Mouse (Mus musculus): Measurements from ENCODE around the gene Sept3. TPM values are rescaled to one million over a fixed set of nuclear protein-coding genes. Genes with fewer than 3 reads are reported as not detected.

The Sept3 gene
- polyA plus RNA-seq, 1 experiment from 2014 or later, result 406 TPM

GRCm38 (mm10) chr15:82340414-82341035 is 65.8 kb downstream of the Sept3 start:
- no peak for ATAC-seq
- Histone ChIP-seq H3K36me3 (ENCODE audit: control insufficient read depth, insufficient read depth, low read length) (no peaks in the 10 kb centered on the region), H3K4me1 (ENCODE audit: control insufficient read depth, insufficient read depth, low read length) (peaks cover 12% of the 10 kb centered on the region), H3K27ac (ENCODE audit: low read length) (no peak overlapping the region), H3K4me2 (ENCODE audit: low read length) (peak overlapping the region; percentile 50), H3K4me3 (ENCODE audit: low read depth, low read length) (no peak overlapping the region; the same call in 1 of the 2 replicates), H3K27me3 (ENCODE audit: control insufficient read depth, insufficient read depth, low read depth, low read length) (peaks cover 7% of the 10 kb centered on the region), H3K9ac (ENCODE audit: low read depth, low read length) (peak overlapping the region; percentile 56; the same call in 1 of the 2 replicates), H3K9me3 (replicated peaks; ENCODE audit: control insufficient read depth, low read length, poor library complexity, severe bottlenecking) (no peaks in the 10 kb centered on the region)
- WGBS, result 44% methylated on average over 21 of the region's 21 CpGs

- no peak overlapping the region for H3K27ac ChIP-seq (ENCODE audit: low read length)
- H3K9ac ChIP-seq (ENCODE audit: low read depth, low read length), result peak overlapping the region; percentile 56
- peaks cover 12% of the 10 kb centered on the region for H3K4me1 ChIP-seq (ENCODE audit: control insufficient read depth, insufficient read depth, low read length)
- no peak for ATAC-seq
- peak overlapping the region; percentile 29 for H3K4me3 ChIP-seq (ENCODE audit: low read depth, low read length)
- 5% methylated on average over 39 of the region's 40 CpGs for WGBS
- H3K27me3 ChIP-seq (ENCODE audit: control insufficient read depth, insufficient read depth, low read depth, low read length), result peaks cover 7% of the 10 kb centered on the region
- H3K4me2 ChIP-seq (ENCODE audit: low read length), result peak overlapping the region; percentile 50
- no peaks in the 10 kb centered on the region for H3K9me3 ChIP-seq (replicated peaks; ENCODE audit: control insufficient read depth, low read length, poor library complexity, severe bottlenecking)
- H3K36me3 ChIP-seq (ENCODE audit: control insufficient read depth, insufficient read depth, low read length), result no peaks in the 10 kb centered on the region
Measured at GRCm38 (mm10) chr15:82341036-82341501, 66.4 kb downstream of the Sept3 start.

GRCm38 (mm10) chr15:82341675-82342542 is 67.2 kb downstream of the Sept3 start:
- WGBS, result 72% methylated on average over 15 of the region's 15 CpGs
- Histone ChIP-seq H3K27ac (ENCODE audit: low read length) (no peak overlapping the region), H3K4me3 (ENCODE audit: low read depth, low read length) (no peak overlapping the region)

GRCm38 (mm10) chr15:82342543-82342935 is 67.8 kb downstream of the Sept3 start:
- H3K27ac ChIP-seq (ENCODE audit: low read length), result no peak overlapping the region
- ATAC-seq, result no peak
- H3K4me3 ChIP-seq (ENCODE audit: low read depth, low read length), result no peak overlapping the region
- peaks cover 20% of the 10 kb centered on the region for H3K4me1 ChIP-seq (ENCODE audit: control insufficient read depth, insufficient read depth, low read length)
- H3K4me2 ChIP-seq (ENCODE audit: low read length), result no peak overlapping the region
- H3K9ac ChIP-seq (ENCODE audit: low read depth, low read length), result no peak overlapping the region
- H3K9me3 ChIP-seq (replicated peaks; ENCODE audit: control insufficient read depth, low read length, poor library complexity, severe bottlenecking), result no peaks in the 10 kb centered on the region
- H3K36me3 ChIP-seq (ENCODE audit: control insufficient read depth, insufficient read depth, low read length), result no peaks in the 10 kb centered on the region
- H3K27me3 ChIP-seq (ENCODE audit: control insufficient read depth, insufficient read depth, low read depth, low read length), result peaks cover 7% of the 10 kb centered on the region
- WGBS, result 76% methylated on average over 5 of the region's 5 CpGs

More at GRCm38 (mm10) chr15:82341675-82342542, 67.2 kb downstream of the Sept3 start:
- H3K4me1 ChIP-seq (ENCODE audit: control insufficient read depth, insufficient read depth, low read length), result peaks cover 16% of the 10 kb centered on the region
- no peak overlapping the region for H3K4me2 ChIP-seq (ENCODE audit: low read length)
- no peaks in the 10 kb centered on the region for H3K36me3 ChIP-seq (ENCODE audit: control insufficient read depth, insufficient read depth, low read length)
- H3K9me3 ChIP-seq (replicated peaks; ENCODE audit: control insufficient read depth, low read length, poor library complexity, severe bottlenecking), result no peaks in the 10 kb centered on the region
- ATAC-seq, result no peak
- H3K27me3 ChIP-seq (ENCODE audit: control insufficient read depth, insufficient read depth, low read depth, low read length), result peaks cover 7% of the 10 kb centered on the region
- H3K9ac ChIP-seq (ENCODE audit: low read depth, low read length), result no peak overlapping the region

GRCm38 (mm10) chr15:82343368-82344287 is 68.9 kb downstream of the Sept3 start:
- H3K27me3 ChIP-seq (ENCODE audit: control insufficient read depth, insufficient read depth, low read depth, low read length), result peaks cover 7% of the 10 kb centered on the region
- H3K36me3 ChIP-seq (ENCODE audit: control insufficient read depth, insufficient read depth, low read length), result peaks cover 7% of the 10 kb centered on the region
- H3K4me2 ChIP-seq (ENCODE audit: low read length), result no peak overlapping the region
- 92% methylated on average over 27 of the region's 27 CpGs for WGBS
- no peak overlapping the region for H3K4me3 ChIP-seq (ENCODE audit: low read depth, low read length)
- H3K9me3 ChIP-seq (replicated peaks; ENCODE audit: control insufficient read depth, low read length, poor library complexity, severe bottlenecking), result no peaks in the 10 kb centered on the region
- H3K27ac ChIP-seq (ENCODE audit: low read length), result no peak overlapping the region
- H3K9ac ChIP-seq (ENCODE audit: low read depth, low read length), result no peak overlapping the region
- H3K4me1 ChIP-seq (ENCODE audit: control insufficient read depth, insufficient read depth, low read length), result peaks cover 12% of the 10 kb centered on the region
- no peak for ATAC-seq

Other genes starting within 250 kb of the Sept3 start
- 46.4 and 47.2 TPM in 2 replicates for gene Desi1, start 241.0 kb upstream of the Sept3 start, polyA plus RNA-seq (2015; fragmentation: Nextera tagmentation; extraction: Ambion mirVana)
- gene Snu13, start 227.3 kb upstream of the Sept3 start, polyA plus RNA-seq (2015; fragmentation: Nextera tagmentation; extraction: Ambion mirVana), result 217 and 249 TPM in 2 replicates
- gene 4930407I10Rik, start 215.7 kb upstream of the Sept3 start, polyA plus RNA-seq (2015; fragmentation: Nextera tagmentation; extraction: Ambion mirVana), result not detected in 2 replicates
- 0.05 TPM in 1 of 2 replicates, not detected in the other for gene Mei1, start 204.9 kb upstream of the Sept3 start, polyA plus RNA-seq (2015; fragmentation: Nextera tagmentation; extraction: Ambion mirVana)
- gene Ccdc134, start 147.0 kb upstream of the Sept3 start, polyA plus RNA-seq (2015; fragmentation: Nextera tagmentation; extraction: Ambion mirVana), result 10.5 and 11.3 TPM in 2 replicates
- gene Srebf2, start 127.7 kb upstream of the Sept3 start, polyA plus RNA-seq (2015; fragmentation: Nextera tagmentation; extraction: Ambion mirVana), result 194 and 218 TPM in 2 replicates
- gene Shisa8, start 62.1 kb upstream of the Sept3 start, polyA plus RNA-seq (2015; fragmentation: Nextera tagmentation; extraction: Ambion mirVana), result 0.77 and 1.0 TPM in 2 replicates
- gene Tnfrsf13c, start 50.5 kb upstream of the Sept3 start, polyA plus RNA-seq (2015; fragmentation: Nextera tagmentation; extraction: Ambion mirVana), result 0.14 TPM in 1 of 2 replicates, not detected in the other
- gene Cenpm, start 30.1 kb upstream of the Sept3 start, polyA plus RNA-seq (2015; fragmentation: Nextera tagmentation; extraction: Ambion mirVana), result 12.7 and 13.9 TPM in 2 replicates
- 21.0 and 21.7 TPM in 2 replicates for gene 1500009C09Rik, start 22.5 kb upstream of the Sept3 start, polyA plus RNA-seq (2015; fragmentation: Nextera tagmentation; extraction: Ambion mirVana)
- gene Wbp2nl, start 24.1 kb downstream of the Sept3 start, polyA plus RNA-seq (2015; fragmentation: Nextera tagmentation; extraction: Ambion mirVana), result 0.25 TPM in 1 of 2 replicates, not detected in the other
- gene Naga, start 64.0 kb downstream of the Sept3 start, polyA plus RNA-seq (2015; fragmentation: Nextera tagmentation; extraction: Ambion mirVana), result 23.8 and 28.0 TPM in 2 replicates
- 1.1 and 1.5 TPM in 2 replicates for gene Pheta2, start 64.0 kb downstream of the Sept3 start, polyA plus RNA-seq (2015; fragmentation: Nextera tagmentation; extraction: Ambion mirVana)
- gene Smdt1, start 64.1 kb downstream of the Sept3 start, polyA plus RNA-seq (2015; fragmentation: Nextera tagmentation; extraction: Ambion mirVana), result 300 and 320 TPM in 2 replicates
- 321 and 346 TPM in 2 replicates for gene Ndufa6, start 79.4 kb downstream of the Sept3 start, polyA plus RNA-seq (2015; fragmentation: Nextera tagmentation; extraction: Ambion mirVana)
- 1.2 and 1.5 TPM in 2 replicates for gene Cyp2d22, start 105.4 kb downstream of the Sept3 start, polyA plus RNA-seq (2015; fragmentation: Nextera tagmentation; extraction: Ambion mirVana)
- gene Cyp2d11, start 119.1 kb downstream of the Sept3 start, polyA plus RNA-seq (2015; fragmentation: Nextera tagmentation; extraction: Ambion mirVana), result not detected in 2 replicates
- gene Cyp2d10, start 132.3 kb downstream of the Sept3 start, polyA plus RNA-seq (2015; fragmentation: Nextera tagmentation; extraction: Ambion mirVana), result not detected in 2 replicates
- not detected in 2 replicates for gene Cyp2d9, start 158.5 kb downstream of the Sept3 start, polyA plus RNA-seq (2015; fragmentation: Nextera tagmentation; extraction: Ambion mirVana)

Data from midbrain, embryonic 16.5 days (tissue).